Mouse (Mus musculus): ENCODE measurements around the gene Pet100.

Pet100 gene

GRCm38 (mm10) chr8:3674671-3675070 lies 53.3 kb downstream of the Pet100 start:
- DNase-seq (ENCODE audit: extremely low read depth, low read depth, low spot score), result no peak
